In the genomic region with DNA sequence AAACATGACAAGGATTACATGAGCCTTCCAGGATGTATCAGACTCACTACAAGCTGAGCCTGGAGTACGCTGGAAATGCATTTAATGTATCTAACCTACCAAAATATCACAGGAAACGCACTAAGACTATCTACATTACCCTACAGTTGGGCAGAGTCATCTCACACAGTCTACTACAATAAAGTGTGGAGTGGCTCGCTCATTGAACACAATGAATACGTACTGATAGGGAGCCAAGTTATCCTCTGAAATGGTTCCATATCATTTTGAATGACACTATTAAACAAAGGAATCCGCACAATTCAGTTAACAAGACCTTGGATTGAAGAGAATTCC, we compare ENCODE assay signal across 16 mouse cellular contexts. TPM values are rescaled to one million over a fixed set of nuclear protein-coding genes. Genes with fewer than 3 reads are reported as not detected.
DNase-seq lines count a peak whose midpoint lies in the region; ATAC-seq lines count a peak whose summit lies in the region.
"Had no signal": no experiment of that assay in that cellular context is flagged by ENCODE, and none has a peak within 500 bp of the region (broad histone marks: within the 10 kb centered on the region; RNA-seq: fewer than 3 reads in every experiment).

No protein-coding gene starts in this region.

- H3K9ac ChIP-seq in heart, embryonic 11.5 days (ENCODE audit: low read depth, low read length), result no peak overlapping the region
- H3K9ac ChIP-seq in liver, embryonic 13.5 days, result peak overlapping the region; percentile 52
- H3K9ac ChIP-seq: lung, embryonic 14.5 days; neural tube, embryonic 12.5 days had no signal

- intact Hi-C loops in heart, postnatal 36 days (cut with DNase I), result no loop called here

- H3K4me3 ChIP-seq in heart, embryonic 11.5 days (ENCODE audit: low read depth, low read length), result no peak overlapping the region
- no peak overlapping the region for H3K4me3 ChIP-seq in liver, embryonic 13.5 days (replicated peaks)
- H3K4me3 ChIP-seq: gastrocnemius, adult 2 months; limb, embryonic 10.5 days; neural tube, embryonic 12.5 days had no signal

- no peak for ATAC-seq in heart, embryonic 11.5 days (replicated peaks; ENCODE audit: insufficient number of reproducible peaks, low FRiP score, low TSS enrichment)
- ATAC-seq in liver, embryonic 13.5 days (ENCODE audit: low read depth), result 0 out of 2 replicates have a peak, but pooled peaks have one; percentile 34
- ATAC-seq: forebrain, embryonic 16.5 days had no signal

- H3K4me2 ChIP-seq in heart, embryonic 11.5 days, result no peak overlapping the region
- peak overlapping the region; percentile 45 for H3K4me2 ChIP-seq in liver, embryonic 13.5 days
- H3K4me2 ChIP-seq: lung, embryonic 14.5 days; neural tube, embryonic 12.5 days had no signal

- H3K9me3 ChIP-seq in heart, embryonic 11.5 days (replicated peaks; ENCODE audit: control insufficient read depth, low read length), result no peaks in the 10 kb centered on the region
- H3K9me3 ChIP-seq in liver, embryonic 13.5 days (replicated peaks), result no peaks in the 10 kb centered on the region
- H3K9me3 ChIP-seq: limb, embryonic 10.5 days; neural tube, embryonic 12.5 days had no signal

- peaks cover 11% of the 10 kb centered on the region for H3K4me1 ChIP-seq in heart, embryonic 11.5 days (ENCODE audit: control insufficient read depth, insufficient read depth, low read length)
- peaks cover 70% of the 10 kb centered on the region for H3K4me1 ChIP-seq in liver, embryonic 13.5 days (replicated peaks)
- H3K4me1 ChIP-seq: limb, embryonic 10.5 days; neural tube, embryonic 12.5 days had no signal

- no peaks in the 10 kb centered on the region for H3K27me3 ChIP-seq in heart, embryonic 11.5 days (ENCODE audit: control insufficient read depth, insufficient read depth, low read length)
- no peaks in the 10 kb centered on the region for H3K27me3 ChIP-seq in liver, embryonic 13.5 days
- H3K27me3 ChIP-seq: neural tube, embryonic 12.5 days had no signal

- no peak for DNase-seq in heart, postnatal 36 days
- peak; percentile 4 for DNase-seq in thymus, postnatal 25 days
- DNase-seq in thymus, postnatal 36 days, result no peak
- no peak for DNase-seq in liver, embryonic 13.5 days
- DNase-seq in retina, embryonic 14.5 days (ENCODE audit: low spot score), result no peak
- DNase-seq in kidney, postnatal 10 days, result no peak
- DNase-seq: cerebellum, postnatal 14 days; gastrocnemius, adult 2 months; kidney, adult 2 months; layer of hippocampus, postnatal 36 days; lung, embryonic 14.5 days; right cerebral cortex, postnatal 4 days had no signal

- WGBS in heart, embryonic 11.5 days (ENCODE audit: insufficient replicate concordance), result 79% methylated on average over 5 of the region's 5 CpGs
- 61% methylated on average over 5 of the region's 5 CpGs for whole genome bisulfite sequencing in liver, embryonic 13.5 days (ENCODE audit: insufficient replicate concordance)

- H3K36me3 ChIP-seq in heart, embryonic 11.5 days (ENCODE audit: control insufficient read depth, insufficient read depth, low read length), result no peaks in the 10 kb centered on the region
- no peaks in the 10 kb centered on the region for H3K36me3 ChIP-seq in liver, embryonic 13.5 days
- H3K36me3 ChIP-seq: limb, embryonic 10.5 days; neural tube, embryonic 12.5 days had no signal

- peak overlapping the region; percentile 92 for H3K27ac ChIP-seq in heart, embryonic 11.5 days (ENCODE audit: low read depth, low read length)
- peak overlapping the region; percentile 89 for H3K27ac ChIP-seq in liver, embryonic 13.5 days
- H3K27ac ChIP-seq: gastrocnemius, adult 2 months; limb, embryonic 10.5 days; neural tube, embryonic 12.5 days had no signal

RNA-seq across cellular contexts. Expression of a gene that starts 28.1 kb away (rescaled TPM):
- 12.3 TPM in 2 replicates for polyA plus RNA-seq in heart, embryonic 11.5 days (2014; fragmentation: Nextera tagmentation; extraction: Ambion mirVana)
- total RNA-seq in heart, postnatal 36 days (2021), result 10 to 100 TPM; 22.1 to 27.5 TPM
- 8.5 and 10.2 TPM in 2 replicates for polyA plus RNA-seq in liver, embryonic 13.5 days (2015; fragmentation: Nextera tagmentation; extraction: Ambion mirVana)

RNA-seq across cellular contexts. Expression of a gene that starts 50.4 kb away (rescaled TPM):
- polyA plus RNA-seq in heart, embryonic 11.5 days (2014; fragmentation: Nextera tagmentation; extraction: Ambion mirVana), result 42.6 and 43.5 TPM in 2 replicates
- total RNA-seq in heart, postnatal 36 days (2021), result 10 to 100 TPM; 22.2 to 22.7 TPM
- 29.7 and 34.6 TPM in 2 replicates for polyA plus RNA-seq in liver, embryonic 13.5 days (2015; fragmentation: Nextera tagmentation; extraction: Ambion mirVana)
